Mouse (Mus musculus) bone marrow, adult 2 months (tissue): Measurements from ENCODE around the gene Fbxw11. TPM values are rescaled to one million over a fixed set of nuclear protein-coding genes. Genes with fewer than 3 reads are reported as not detected.
"Not testable (repeated sequence)": the region's sequence is repeated elsewhere in the genome, so short reads cannot be mapped to it uniquely, and the experiment has no call there.

ENCODE experiments used
- H3K27ac ChIP-seq: fragments of 200-500 bp; 2 replicates; pipeline ENCODE4 v1.5.1; 2012; ENCODE audit warnings: low read depth, mild to moderate bottlenecking, control low read depth, inconsistent platforms, low read length; ENCODE audit not compliant: control insufficient read depth, poor library complexity, insufficient read depth
- H3K4me1 ChIP-seq: fragments of 200-500 bp; 2 replicates; pipeline ENCODE4 v1.6.1; 2011; ENCODE audit warnings: low read length; ENCODE audit not compliant: control insufficient read depth, insufficient read depth
- H3K4me3 ChIP-seq: fragments of 200-500 bp; replicated peaks from 2 replicates; pipeline ENCODE3; 2011; ENCODE audit warnings: mild to moderate bottlenecking, low read depth, low read length, control low read depth; ENCODE audit not compliant: control insufficient read depth
- CTCF ChIP-seq: fragments of 200-500 bp; IDR thresholded peaks from 2 replicates; pipeline ENCODE4 v1.5.1; 2011; ENCODE audit warnings: low read length, control low read depth; ENCODE audit not compliant: control insufficient read depth, insufficient read depth
- POLR2A ChIP-seq: fragments of 200-500 bp; IDR thresholded peaks from 2 replicates; pipeline ENCODE4 v1.6.1; 2011; ENCODE audit warnings: low read depth, mild to moderate bottlenecking, control low read depth, low read length, borderline replicate concordance; ENCODE audit not compliant: control insufficient read depth
- WGBS: fragments of 180-500 bp; shearing (Covaris S2); methylation state at CpG from one replicate; pipeline ENCODE4 v1.1.7; 2018; 5-methylcytosine and 5-hydroxymethylcytosine counted together
- polyA plus RNA-seq: library from polyadenylated mRNA; stranded (reverse); fragments of >200 nt; gene quantifications from 2 replicates; pipeline ENCODE4 v1.2.4, GENCODE M21; 2011; ENCODE audit warnings: low replicate concordance; ENCODE audit not compliant: missing spikeins, insufficient read depth, insufficient read length

Gene Fbxw11
- polyA plus RNA-seq, 1 experiment: 12.8 TPM

GRCm38 (mm10) chr11:32688245-32688855, 45.8 kb downstream of the Fbxw11 start:
- 75% methylated on average over 2 of the region's 2 CpGs for WGBS

GRCm38 (mm10) chr11:32689510-32689909, 47.0 kb downstream of the Fbxw11 start:
- H3K4me1 ChIP-seq: peaks cover 3% of the 10 kb centered on the region
- WGBS: 87% methylated on average over 1 of the region's 1 CpGs
- no peak overlapping the region for H3K27ac ChIP-seq
- TF ChIP-seq CTCF: no peak
- TF ChIP-seq POLR2A: no peak
- no peak overlapping the region for H3K4me3 ChIP-seq

More at GRCm38 (mm10) chr11:32688245-32688855, 45.8 kb downstream of the Fbxw11 start:
- H3K27ac ChIP-seq: no peak overlapping the region
- peaks cover 4% of the 10 kb centered on the region for H3K4me1 ChIP-seq
- H3K4me3 ChIP-seq: no peak overlapping the region
- TF ChIP-seq CTCF (no peak), POLR2A (no peak)

DNA sequence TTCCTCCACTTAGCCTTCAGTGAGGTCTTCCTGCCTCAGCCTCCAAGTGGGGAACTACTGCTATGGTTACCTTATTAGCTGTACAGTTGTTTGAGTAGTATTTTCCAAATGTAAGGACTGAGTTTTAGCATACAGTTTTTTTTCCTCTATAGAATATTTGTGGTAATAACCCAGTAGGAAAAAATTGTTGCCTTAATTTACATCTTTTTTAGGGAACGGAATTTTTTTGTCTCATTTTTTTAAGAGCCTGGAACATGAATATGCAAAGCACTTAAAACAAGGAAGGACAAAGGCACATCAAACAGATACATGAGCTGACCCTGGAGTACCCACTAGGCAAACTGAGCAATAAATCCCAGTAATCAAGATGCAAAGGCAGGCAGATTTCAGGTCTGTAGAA, 50.3 kb downstream of the Fbxw11 start:
- WGBS: 80% methylated on average over 1 of the region's 1 CpGs
- H3K4me1 ChIP-seq: peaks cover 4% of the 10 kb centered on the region
- TF ChIP-seq CTCF (no peak), POLR2A (no peak)
- no peak overlapping the region for H3K4me3 ChIP-seq
- H3K27ac ChIP-seq: no peak overlapping the region

GRCm38 (mm10) chr11:32693431-32694141, 51.1 kb downstream of the Fbxw11 start:
- Histone ChIP-seq H3K4me3 (no peak overlapping the region), H3K4me1 (peaks cover 6% of the 10 kb centered on the region; the same call in 1 of the 2 replicates), H3K27ac (no peak overlapping the region)
- TF ChIP-seq CTCF (peak; percentile 8; the same call in 1 of the 2 replicates), POLR2A (no peak)
- WGBS: 52% methylated on average over 7 of the region's 7 CpGs

DNA sequence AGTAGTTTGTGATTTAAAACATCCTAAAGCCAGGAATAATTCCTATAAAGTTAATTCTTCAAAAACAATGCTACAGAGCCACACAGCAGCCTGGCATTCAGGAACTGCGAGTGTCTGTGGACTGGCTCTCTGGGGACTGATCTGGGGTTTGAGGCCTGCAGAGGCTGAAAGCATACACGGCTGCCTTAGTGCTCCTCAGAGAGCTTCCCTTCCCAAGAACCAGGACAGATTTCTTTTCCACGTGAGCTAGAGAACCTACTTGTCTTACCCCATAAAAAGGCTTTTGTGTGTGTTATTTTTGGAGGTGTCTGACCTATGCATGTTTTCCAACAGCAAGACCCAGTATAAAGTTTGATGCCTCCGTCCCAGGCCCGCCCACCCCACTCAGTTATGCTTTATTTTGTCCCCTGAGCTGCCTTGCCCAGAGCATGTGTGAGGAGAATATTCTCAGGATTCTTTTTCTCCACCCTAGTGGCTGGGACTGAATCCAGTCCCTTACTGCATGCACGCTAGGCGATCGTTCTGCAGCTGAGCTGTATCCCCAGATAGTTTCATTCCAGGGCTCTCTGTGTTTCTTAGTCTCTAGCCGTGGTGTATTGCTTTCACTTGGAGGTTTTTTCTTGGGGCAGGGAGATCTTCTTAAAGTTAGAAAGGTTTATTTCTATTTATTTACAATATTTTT, 51.9 kb downstream of the Fbxw11 start:
- H3K4me1 ChIP-seq, H3K27ac ChIP-seq, H3K4me3 ChIP-seq: not testable (repeated sequence)
- WGBS: 84% methylated on average over 9 of the region's 9 CpGs

- Histone ChIP-seq H3K4me3 (no peak overlapping the region), H3K4me1 (peaks cover 5% of the 10 kb centered on the region; the same call in 1 of the 2 replicates), H3K27ac (no peak overlapping the region)
- TF ChIP-seq POLR2A: no peak
- no peak for TF ChIP-seq CTCF
- WGBS: 81% methylated on average over 2 of the region's 2 CpGs
These were observed 54.0 kb downstream of the Fbxw11 start for GRCm38 (mm10) chr11:32696446-32697090.

GRCm38 (mm10) chr11:32697695-32698094, 55.2 kb downstream of the Fbxw11 start:
- no peak overlapping the region for H3K27ac ChIP-seq
- TF ChIP-seq POLR2A (no peak), CTCF (no peak)
- no peak overlapping the region for H3K4me3 ChIP-seq
- peaks cover 3% of the 10 kb centered on the region; the same call in 1 of the 2 replicates for H3K4me1 ChIP-seq
- whole genome bisulfite sequencing: 11% methylated on average over 3 of the region's 3 CpGs

DNA sequence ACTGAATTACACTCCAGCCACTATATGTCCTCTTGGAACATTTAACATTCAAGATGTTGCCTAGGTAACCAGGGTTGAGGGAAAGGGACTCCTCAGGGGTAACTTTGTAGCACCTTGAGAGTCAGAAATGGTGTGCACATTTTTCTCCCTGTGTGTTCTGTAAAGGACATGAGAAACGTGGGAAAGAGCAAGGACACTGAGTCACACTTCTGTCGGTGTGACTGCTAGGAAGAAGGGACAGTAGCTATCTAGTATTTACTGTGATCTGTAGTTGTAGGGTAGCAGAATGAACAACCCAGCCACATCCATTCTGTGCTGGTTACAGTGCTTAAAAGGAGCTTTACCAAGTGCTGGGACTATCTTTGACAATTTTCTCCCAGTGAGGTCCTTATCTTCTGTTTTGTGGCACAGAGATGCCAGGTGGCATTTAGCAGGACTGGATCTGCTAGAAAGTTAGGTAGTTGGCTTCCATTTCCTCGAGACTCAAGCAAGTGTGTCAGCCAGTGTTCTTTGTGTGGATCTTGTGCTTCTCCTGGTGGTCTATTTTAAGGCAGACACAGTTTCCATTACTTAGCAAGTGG, 57.5 kb downstream of the Fbxw11 start:
- peaks cover 3% of the 10 kb centered on the region; the same call in 1 of the 2 replicates for H3K4me1 ChIP-seq
- no peak overlapping the region for H3K4me3 ChIP-seq
- H3K27ac ChIP-seq: no peak overlapping the region
- WGBS: 63% methylated on average over 3 of the region's 3 CpGs
- TF ChIP-seq POLR2A: no peak
- no peak for TF ChIP-seq CTCF
